Mouse (Mus musculus) fat pad, adult 2 months (tissue): Measurements from ENCODE around the gene Cysrt1.

Source experiments
- DNase-seq: peaks from one replicate; pipeline ENCODE4 v3.0.0-alpha.2; 2011; ENCODE audit warnings: low read depth, low spot score; ENCODE audit errors: extremely low read depth

Gene Cysrt1

GRCm38 (mm10) chr2:25214444-25214843 lies 27.8 kb downstream of the Cysrt1 start, which contains the start of gene Stpg3:
Stpg3 (minus strand) TSS chr2:25214637.
- DNase-seq = no peak

DNA sequence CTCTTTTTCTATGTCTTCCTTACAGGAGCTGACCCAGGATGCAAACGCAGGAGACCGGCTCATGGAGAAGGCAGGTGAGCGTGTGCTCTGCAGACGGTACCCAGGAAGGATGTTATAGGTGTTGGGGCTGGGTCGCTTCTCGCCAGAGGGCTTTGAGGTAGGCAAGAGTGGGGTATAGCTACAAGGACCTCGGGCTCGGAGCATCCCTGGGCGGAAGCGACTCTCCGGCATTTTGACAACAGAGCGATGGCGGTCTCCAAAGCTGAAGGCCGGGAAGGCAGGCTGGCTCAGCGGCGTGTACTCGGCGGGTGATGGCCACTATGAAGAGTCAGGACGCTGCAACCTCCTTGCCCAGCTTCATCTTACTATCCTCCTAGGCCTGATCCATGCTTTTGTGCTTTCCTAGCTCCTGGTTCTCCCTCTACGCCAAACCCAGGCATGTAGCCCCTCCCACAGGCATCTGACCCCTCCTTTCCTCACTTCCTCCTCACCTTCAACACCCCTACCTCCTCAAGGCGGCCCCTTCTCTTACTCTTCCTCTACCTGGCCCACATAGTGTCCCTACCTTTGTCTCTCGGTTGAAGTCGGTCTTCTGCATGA lies 28.9 kb downstream of the Cysrt1 start:
- DNase-seq = no peak

DNA sequence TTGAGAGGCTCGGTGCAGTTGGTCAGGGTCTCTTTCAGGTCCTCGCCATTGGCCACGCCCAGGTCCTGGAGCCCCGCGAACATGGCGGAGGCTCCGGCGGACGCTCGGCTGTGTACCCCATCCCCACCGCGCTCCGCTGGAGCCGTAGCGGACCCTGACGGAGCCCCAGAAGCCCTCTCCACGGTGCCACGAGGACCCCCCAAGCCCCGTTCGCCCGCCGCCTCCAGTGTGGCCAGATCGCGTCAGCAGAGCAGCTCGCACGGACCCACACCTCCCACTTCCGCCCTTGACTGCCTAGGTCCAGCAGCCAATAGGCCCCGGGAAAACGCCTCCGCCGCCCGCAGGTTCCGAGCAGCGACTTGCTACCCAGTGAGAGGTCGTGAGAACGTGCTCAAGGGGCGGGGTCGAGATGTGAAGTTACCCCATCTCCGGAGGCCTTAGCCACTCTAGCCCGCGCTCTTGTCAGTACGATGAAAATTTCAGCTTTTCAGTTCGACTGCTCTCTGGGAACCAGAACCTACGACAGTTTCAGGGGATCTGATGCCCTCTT lies 31.1 kb downstream of the Cysrt1 start, which contains the start of gene Nelfb:
Gene Nelfb, minus strand, starts transcription at position 369 of the 550 bp plus-strand sequence.
- no peak for DNase-seq

- no peak for DNase-seq
Measured at GRCm38 (mm10) chr2:25210686-25211085, 31.6 kb downstream of the Cysrt1 start.

DNA sequence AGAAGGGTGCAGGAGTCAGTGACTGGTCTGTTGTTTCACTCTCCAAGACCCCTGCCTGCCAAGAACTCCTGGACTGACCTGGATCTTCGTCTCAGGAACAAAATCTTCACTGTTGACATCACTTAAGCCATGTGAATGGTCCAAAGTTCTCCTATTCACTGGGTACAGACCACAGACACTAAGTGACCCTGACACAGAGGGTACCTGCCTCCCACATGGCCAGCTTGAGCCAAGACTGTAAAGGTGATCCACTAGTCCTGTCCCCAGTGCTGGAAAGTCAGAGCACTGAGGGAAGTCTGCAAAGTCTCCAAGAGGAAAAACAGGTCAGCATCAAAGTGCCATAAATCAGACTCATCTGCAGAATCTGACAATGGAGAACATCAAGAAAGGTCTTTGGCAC lies 34.7 kb downstream of the Cysrt1 start:
- DNase-seq = no peak

DNA sequence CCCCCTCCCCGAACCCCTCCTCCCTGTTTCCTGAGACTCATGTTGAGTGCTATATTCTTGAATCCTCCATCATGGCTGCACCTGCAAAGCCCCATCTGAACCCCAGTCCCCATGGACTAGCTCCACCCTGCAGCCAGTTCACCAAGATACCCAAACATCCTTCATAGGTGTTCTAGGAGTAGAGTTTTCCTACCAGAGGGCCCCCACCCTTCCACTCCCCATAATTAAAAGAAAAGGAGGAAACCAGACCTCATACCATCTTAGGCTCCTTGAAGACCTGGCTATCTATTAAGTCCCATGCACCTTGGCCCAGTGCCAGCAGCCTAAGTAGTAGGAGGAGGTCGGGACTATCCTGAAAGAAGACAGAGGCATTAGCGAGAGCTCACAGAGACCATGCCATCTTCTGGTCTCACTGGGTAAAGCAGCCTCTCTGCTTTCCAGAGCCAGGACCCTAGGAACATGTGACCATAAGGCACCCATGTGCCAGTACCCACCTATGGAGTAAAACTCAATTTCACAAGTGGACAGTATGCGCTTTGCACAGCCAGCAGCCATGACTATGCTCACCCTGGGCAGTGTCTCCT lies 38.5 kb downstream of the Cysrt1 start:
- DNase-seq = no peak

- no peak for DNase-seq
Measured at GRCm38 (mm10) chr2:25200631-25201030, 41.6 kb downstream of the Cysrt1 start.

DNA sequence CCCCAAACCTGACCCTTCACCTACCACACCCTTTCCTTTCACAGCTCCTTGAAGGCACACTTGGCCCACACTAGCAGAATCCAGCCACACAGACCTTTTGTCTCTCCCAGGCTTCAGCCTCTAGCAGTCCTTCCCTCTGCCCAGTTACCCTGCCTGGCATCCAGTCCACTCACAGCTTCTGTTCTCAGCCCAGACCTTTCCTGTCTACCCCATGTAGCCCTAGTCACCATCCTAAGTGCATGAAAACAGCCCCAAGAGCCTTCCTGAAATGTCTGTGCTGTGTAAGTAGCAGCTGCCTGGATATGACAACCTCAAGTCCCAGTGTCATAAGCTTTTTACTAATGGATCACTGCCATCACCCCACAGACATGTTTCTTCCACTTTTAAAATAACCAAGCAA lies 44.3 kb downstream of the Cysrt1 start:
- DNase-seq = no peak

DNA sequence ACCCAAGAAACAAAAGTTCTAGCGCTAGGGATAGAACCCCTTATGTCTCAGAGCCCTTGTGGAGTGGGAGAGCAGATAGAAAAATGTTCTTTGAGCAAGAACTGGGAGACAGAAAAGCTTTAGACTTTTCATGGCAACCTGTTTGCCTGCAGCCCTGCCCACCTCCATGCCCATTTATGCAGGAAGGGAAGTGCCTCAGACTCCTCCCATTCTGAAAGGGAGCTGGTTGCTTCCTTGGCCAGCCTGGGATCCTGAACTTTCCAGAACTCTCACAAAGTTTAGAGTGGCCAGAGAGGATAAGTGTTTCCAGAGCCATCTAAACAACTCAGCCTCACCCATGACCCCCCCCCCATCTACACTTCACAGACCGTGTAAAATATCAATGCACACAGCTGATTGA lies 45.1 kb downstream of the Cysrt1 start:
- DNase-seq = no peak

DNA sequence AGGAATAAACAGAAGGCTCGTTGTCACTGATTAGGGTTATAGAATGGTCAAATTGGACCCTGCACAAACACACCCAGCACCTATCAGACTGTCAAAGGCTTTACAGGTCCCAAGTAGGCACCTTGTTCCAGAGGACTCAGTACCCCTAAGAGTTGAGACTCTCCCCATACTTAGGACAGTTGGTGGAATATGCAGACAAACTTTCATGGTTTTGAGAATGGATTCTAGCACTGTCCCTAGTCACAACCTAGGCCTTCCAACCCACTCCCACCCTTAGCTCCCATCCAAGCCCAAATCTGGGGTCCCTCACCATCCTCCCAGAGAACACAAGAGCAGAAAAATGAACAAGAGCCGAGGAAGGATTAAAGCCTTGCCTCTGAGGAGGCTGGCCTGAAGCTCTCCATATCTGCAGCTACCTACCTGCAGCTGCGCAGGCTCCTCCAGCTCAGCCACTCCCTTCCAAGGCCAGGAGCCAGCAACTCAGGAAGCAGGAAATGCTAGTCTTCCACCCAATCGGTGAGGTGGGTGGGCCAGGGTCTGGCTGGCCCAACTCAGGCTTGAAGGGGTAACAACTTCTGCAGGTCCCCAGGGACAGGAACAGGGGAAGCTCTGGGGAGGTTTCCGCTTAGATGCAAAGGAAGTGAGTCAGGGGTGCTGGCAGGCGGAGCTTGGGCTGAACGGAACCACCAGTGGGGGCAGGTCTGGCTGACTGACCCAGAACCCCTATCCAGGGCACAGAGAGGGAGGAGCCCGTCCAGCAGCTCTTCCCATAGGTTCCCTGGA lies 45.9 kb downstream of the Cysrt1 start, which contains the start of gene Tor4a:
Gene Tor4a, minus strand, starts transcription at position 715 of the 783 bp plus-strand sequence.
- DNase-seq = no peak

GRCm38 (mm10) chr2:25195211-25196156 lies 46.8 kb downstream of the Cysrt1 start:
- no peak for DNase-seq

DNA sequence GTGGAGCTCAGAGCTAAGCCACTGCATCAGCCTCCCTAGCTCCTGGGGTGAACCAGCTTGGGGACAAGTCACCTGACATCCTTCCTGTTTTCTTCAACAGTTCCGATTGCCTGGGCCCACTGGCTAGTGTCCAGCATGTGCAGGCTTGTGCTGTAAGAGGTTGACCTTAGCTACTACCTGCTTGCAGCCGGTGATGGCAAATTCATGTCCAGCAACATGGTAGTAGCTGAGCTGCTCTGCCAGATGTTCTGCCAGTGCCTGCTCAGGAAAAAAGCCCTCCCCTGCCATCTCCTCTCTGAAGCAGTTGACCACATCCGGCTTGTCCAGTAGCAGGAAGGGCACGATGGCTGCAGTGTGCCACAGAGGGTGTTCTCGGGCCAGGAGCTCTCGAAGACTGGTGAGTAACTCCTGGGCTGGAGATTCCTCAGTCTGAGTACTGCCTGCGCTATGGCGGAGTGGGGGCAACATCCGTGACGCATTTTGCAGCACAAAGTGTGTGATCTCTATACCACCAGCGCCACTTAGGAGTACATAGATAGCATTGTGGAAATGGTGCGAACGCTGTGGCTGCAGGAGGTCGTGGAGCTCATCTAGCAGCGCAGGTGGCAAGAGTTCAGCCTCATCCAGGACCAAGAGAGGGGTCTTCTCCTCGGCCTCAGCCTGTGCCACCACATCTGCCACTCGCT lies 47.6 kb downstream of the Cysrt1 start:
- DNase-seq = no peak

- DNase-seq = no peak
Measured at GRCm38 (mm10) chr2:25194006-25194405, 48.2 kb downstream of the Cysrt1 start.

- no peak for DNase-seq
Measured at GRCm38 (mm10) chr2:25193330-25193770, 48.9 kb downstream of the Cysrt1 start.
